Mouse (Mus musculus): ENCODE measurements around the gene Gm4981. TPM values are rescaled to one million over a fixed set of nuclear protein-coding genes. Genes with fewer than 3 reads are reported as not detected.
A peak's percentile ranks its signal among the peaks of the same experiment; 100 is the strongest.
"Not testable (repeated sequence)": the region's sequence is repeated elsewhere in the genome, so short reads cannot be mapped to it uniquely, and the experiment has no call there.

Gm4981 gene
- polyA plus RNA-seq, 1 experiment from 2014 or later: not detected

DNA sequence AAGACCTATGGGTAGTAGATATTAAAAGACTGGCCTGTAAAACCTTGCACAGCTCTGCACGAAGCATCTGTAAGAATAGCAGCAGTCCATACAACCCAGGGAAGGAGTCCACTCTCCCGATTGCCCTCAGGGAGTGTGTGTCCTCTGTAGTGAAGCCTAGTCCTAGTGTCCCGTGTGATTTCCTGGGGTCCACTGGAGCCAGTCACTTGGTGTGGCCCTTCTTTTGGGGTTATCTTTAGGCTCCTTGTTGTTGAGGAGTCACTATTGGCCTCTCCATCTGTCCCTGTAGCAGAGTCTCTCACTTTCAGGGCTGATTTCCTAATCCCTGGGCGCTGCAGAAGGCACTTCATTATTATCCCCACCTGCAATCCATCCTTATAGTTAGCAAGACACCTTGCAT lies 1.5 kb downstream of the Gm4981 start:
- H3K9ac ChIP-seq (ENCODE audit: low read depth, low read length); H3K4me1 ChIP-seq (replicated peaks; ENCODE audit: control insufficient read depth, insufficient read depth, low read length); H3K27ac ChIP-seq (ENCODE audit: low read depth, low read length); H3K4me2 ChIP-seq; ATAC-seq (replicated peaks; ENCODE audit: low FRiP score); H3K36me3 ChIP-seq (ENCODE audit: control insufficient read depth, insufficient read depth, low read length); H3K4me3 ChIP-seq (ENCODE audit: low read depth, low read length); H3K27me3 ChIP-seq (replicated peaks; ENCODE audit: control insufficient read depth, insufficient read depth, low read length); DNase-seq (ENCODE audit: low spot score): not testable (repeated sequence)
- WGBS: 75% methylated on average over 4 of the region's 4 CpGs
- H3K9me3 ChIP-seq (ENCODE audit: control insufficient read depth, low read length): peaks cover 12% of the 10 kb centered on the region

DNA sequence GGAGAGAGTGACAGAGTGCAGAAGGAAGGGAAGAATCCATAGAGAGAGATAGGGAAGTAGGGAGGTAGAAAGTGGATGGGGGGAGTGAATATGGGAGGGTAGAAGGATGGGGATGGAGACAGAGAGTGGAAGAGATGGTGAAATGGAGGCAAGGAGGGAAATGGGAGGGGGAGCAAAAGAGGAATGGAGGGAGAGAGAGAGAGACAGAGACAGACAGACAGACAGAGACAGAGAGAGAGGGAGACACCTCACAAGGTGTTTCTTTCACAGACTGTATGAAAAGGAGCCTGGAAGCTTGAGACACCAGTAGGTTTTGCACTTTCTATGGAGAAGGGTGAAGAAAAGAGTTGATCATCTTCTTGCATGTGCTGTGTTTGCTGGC lies 2.8 kb downstream of the Gm4981 start:
- H3K4me2 ChIP-seq; H3K4me3 ChIP-seq (ENCODE audit: low read depth, low read length); DNase-seq (ENCODE audit: low spot score); H3K36me3 ChIP-seq (ENCODE audit: control insufficient read depth, insufficient read depth, low read length); H3K4me1 ChIP-seq (replicated peaks; ENCODE audit: control insufficient read depth, insufficient read depth, low read length); H3K9ac ChIP-seq (ENCODE audit: low read depth, low read length); ATAC-seq (replicated peaks; ENCODE audit: low FRiP score); H3K9me3 ChIP-seq (ENCODE audit: control insufficient read depth, low read length); H3K27me3 ChIP-seq (replicated peaks; ENCODE audit: control insufficient read depth, insufficient read depth, low read length); H3K27ac ChIP-seq (ENCODE audit: low read depth, low read length): not testable (repeated sequence)

DNA sequence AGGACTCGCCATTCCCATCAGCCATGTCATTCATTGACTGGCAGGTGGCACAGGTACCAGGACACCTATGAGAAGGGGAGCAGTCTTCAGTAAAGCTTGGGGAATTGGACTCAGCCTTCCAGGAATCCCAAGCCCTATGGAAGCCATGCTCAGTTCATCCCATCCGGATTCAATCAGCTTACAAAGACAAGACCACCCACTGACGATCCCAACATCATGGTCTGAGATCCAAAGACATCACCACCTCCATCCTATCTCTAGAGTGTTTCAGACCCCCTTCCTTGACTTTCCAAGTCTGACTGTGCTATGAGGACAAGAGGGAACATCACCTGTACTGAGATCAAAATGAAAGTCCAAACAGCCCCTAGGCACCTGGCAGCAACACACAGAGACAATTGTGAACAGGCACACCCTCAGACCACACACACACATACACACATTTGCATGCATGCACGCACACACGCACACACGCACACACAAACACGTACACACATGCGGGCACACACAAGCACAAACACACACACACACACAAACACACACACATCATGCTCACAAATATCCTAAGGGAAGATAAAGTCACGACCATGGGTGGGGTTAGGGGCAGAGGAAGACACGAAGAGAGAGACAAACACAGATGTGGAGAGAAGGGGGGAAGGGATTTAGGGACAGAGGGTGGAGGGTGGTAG lies 3.3 kb downstream of the Gm4981 start:
- not testable (repeated sequence) for H3K4me3 ChIP-seq (ENCODE audit: low read depth, low read length); DNase-seq (ENCODE audit: low spot score); H3K4me1 ChIP-seq (replicated peaks; ENCODE audit: control insufficient read depth, insufficient read depth, low read length); H3K36me3 ChIP-seq (ENCODE audit: control insufficient read depth, insufficient read depth, low read length); H3K27ac ChIP-seq (ENCODE audit: low read depth, low read length); H3K9ac ChIP-seq (ENCODE audit: low read depth, low read length); H3K9me3 ChIP-seq (ENCODE audit: control insufficient read depth, low read length); H3K4me2 ChIP-seq; H3K27me3 ChIP-seq (replicated peaks; ENCODE audit: control insufficient read depth, insufficient read depth, low read length)
- ATAC-seq (replicated peaks; ENCODE audit: low FRiP score): peak; percentile 37
- WGBS: 73% methylated on average over 9 of the region's 10 CpGs

DNA sequence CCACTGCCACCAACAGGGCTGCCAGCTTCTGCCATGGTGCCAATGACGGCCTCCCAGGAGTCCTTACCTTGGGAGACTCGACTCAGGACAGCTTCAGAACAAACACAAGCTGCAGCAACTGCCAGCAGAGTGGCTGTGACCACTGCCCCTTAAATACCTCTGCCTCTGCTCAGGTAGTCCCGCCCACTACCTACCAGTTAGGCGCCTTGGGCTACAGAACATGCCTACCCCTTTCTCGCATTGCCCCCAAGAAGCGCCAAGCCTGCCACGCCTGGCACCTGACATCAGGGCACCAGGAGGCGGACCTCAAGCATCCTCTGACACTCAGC lies 3.9 kb downstream of the Gm4981 start, which contains the start of gene Duxf3:
TSS of gene Duxf3 (minus strand) at position 35 of the 329 bp plus-strand sequence.
- not testable (repeated sequence) for H3K36me3 ChIP-seq (ENCODE audit: control insufficient read depth, insufficient read depth, low read length); H3K4me3 ChIP-seq (ENCODE audit: low read depth, low read length); H3K27me3 ChIP-seq (replicated peaks; ENCODE audit: control insufficient read depth, insufficient read depth, low read length); H3K27ac ChIP-seq (ENCODE audit: low read depth, low read length); H3K4me1 ChIP-seq (replicated peaks; ENCODE audit: control insufficient read depth, insufficient read depth, low read length); H3K9me3 ChIP-seq (ENCODE audit: control insufficient read depth, low read length); DNase-seq (ENCODE audit: low spot score); H3K4me2 ChIP-seq; H3K9ac ChIP-seq (ENCODE audit: low read depth, low read length)
- peak; percentile 56 for ATAC-seq (replicated peaks; ENCODE audit: low FRiP score)
- 77% methylated on average over 6 of the region's 8 CpGs for WGBS

DNA sequence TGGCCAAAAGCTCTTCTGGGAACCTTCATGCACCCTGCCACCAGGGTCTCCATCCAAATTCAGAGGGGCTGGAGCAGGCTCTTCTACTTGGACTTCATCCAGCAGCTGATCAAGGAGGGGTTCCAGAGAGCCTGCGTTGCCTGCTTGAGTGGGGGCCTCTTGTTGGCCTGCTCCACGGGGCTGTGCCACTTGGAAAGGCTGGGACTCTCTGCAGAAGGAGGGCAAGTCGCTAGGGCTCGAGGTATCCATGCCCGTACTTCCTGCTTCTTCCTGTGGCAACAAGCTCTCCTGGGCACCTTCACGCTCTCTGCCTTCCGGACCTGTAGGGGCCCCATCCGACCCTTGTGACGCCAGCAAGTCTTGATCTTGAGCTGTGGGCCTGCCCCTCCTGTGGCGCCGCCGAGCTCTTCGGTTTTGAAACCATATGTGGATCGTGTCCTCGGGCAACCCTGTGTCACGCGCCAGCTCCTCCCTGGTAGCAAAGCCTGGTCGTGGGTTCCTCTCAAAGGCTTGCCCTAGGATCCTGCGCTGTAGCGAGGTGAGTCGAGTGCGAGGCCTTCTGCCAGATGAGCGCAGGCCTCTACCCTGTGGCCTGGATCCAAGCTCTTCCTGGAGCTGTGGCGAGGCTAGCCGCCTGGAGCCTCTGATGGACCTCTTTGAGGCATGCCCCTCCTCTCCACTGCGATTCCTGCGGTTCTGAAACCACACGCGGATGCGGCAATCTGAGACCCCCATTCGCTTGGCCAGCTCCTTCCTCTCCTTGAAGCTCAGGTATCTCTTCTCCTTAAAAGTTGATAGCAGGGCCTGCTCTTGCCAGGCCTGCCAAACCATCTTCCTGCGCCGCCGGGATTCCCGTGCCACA lies 4.5 kb downstream of the Gm4981 start:
- not testable (repeated sequence) for H3K4me3 ChIP-seq (ENCODE audit: low read depth, low read length); H3K9ac ChIP-seq (ENCODE audit: low read depth, low read length); H3K27ac ChIP-seq (ENCODE audit: low read depth, low read length); H3K36me3 ChIP-seq (ENCODE audit: control insufficient read depth, insufficient read depth, low read length); H3K27me3 ChIP-seq (replicated peaks; ENCODE audit: control insufficient read depth, insufficient read depth, low read length); H3K9me3 ChIP-seq (ENCODE audit: control insufficient read depth, low read length); H3K4me2 ChIP-seq; H3K4me1 ChIP-seq (replicated peaks; ENCODE audit: control insufficient read depth, insufficient read depth, low read length)
- DNase-seq (ENCODE audit: low spot score) (peak; percentile 79), ATAC-seq (replicated peaks; ENCODE audit: low FRiP score) (peak; percentile 78)
- WGBS: 85% methylated on average over 32 of the region's 35 CpGs

DNA sequence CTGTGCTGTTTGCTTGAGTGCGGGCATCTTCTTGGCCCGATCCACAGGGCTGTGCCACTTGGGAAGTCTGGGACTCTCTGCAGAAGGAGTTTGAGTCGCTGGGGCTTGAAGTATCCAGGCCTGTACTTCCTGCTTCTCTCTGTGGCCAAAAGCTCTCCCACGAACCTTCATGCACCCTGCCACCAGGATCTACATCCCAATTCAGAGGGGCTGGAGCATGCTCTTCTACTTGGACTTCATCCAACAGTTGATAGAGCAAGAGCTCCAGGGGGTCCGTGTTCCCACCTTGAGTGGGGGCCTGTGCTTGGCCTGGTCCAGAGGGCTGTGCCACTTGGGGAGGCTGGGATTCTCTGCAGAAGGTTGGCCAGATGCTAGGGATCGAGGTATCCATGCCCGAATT lies 5.4 kb downstream of the Gm4981 start:
- H3K4me1 ChIP-seq (replicated peaks; ENCODE audit: control insufficient read depth, insufficient read depth, low read length); H3K36me3 ChIP-seq (ENCODE audit: control insufficient read depth, insufficient read depth, low read length); H3K4me3 ChIP-seq (ENCODE audit: low read depth, low read length); H3K27me3 ChIP-seq (replicated peaks; ENCODE audit: control insufficient read depth, insufficient read depth, low read length); H3K9me3 ChIP-seq (ENCODE audit: control insufficient read depth, low read length); H3K4me2 ChIP-seq; H3K9ac ChIP-seq (ENCODE audit: low read depth, low read length); DNase-seq (ENCODE audit: low spot score); H3K27ac ChIP-seq (ENCODE audit: low read depth, low read length): not testable (repeated sequence)
- WGBS: 78% methylated on average over 5 of the region's 7 CpGs
- peak; percentile 21; the same call in 1 of the 2 replicates for ATAC-seq (replicated peaks; ENCODE audit: low FRiP score)

DNA sequence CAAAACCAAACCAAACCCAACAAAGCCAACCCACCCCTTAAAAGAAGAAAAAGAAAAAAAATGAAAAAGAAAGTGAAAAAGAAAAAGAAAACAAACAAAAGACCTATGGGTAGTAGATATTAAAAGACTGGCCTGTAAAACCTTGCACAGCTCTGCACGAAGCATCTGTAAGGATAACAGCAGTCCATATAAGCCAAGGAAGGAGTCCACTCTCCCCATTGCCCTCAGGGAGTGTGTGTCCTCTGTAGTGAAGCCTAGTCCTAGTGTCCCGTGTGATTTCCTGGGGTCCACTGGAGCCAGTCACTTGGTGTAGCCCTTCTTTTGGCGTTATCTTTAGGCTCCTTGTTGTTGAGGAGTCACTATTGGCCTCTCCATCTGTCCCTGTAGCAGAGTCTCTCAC lies 6.5 kb downstream of the Gm4981 start:
- WGBS: 57% methylated on average over 3 of the region's 3 CpGs
- not testable (repeated sequence) for H3K9ac ChIP-seq (ENCODE audit: low read depth, low read length); H3K4me1 ChIP-seq (replicated peaks; ENCODE audit: control insufficient read depth, insufficient read depth, low read length); DNase-seq (ENCODE audit: low spot score); H3K9me3 ChIP-seq (ENCODE audit: control insufficient read depth, low read length); H3K36me3 ChIP-seq (ENCODE audit: control insufficient read depth, insufficient read depth, low read length); H3K27ac ChIP-seq (ENCODE audit: low read depth, low read length); H3K4me3 ChIP-seq (ENCODE audit: low read depth, low read length); ATAC-seq (replicated peaks; ENCODE audit: low FRiP score); H3K4me2 ChIP-seq; H3K27me3 ChIP-seq (replicated peaks; ENCODE audit: control insufficient read depth, insufficient read depth, low read length)

DNA sequence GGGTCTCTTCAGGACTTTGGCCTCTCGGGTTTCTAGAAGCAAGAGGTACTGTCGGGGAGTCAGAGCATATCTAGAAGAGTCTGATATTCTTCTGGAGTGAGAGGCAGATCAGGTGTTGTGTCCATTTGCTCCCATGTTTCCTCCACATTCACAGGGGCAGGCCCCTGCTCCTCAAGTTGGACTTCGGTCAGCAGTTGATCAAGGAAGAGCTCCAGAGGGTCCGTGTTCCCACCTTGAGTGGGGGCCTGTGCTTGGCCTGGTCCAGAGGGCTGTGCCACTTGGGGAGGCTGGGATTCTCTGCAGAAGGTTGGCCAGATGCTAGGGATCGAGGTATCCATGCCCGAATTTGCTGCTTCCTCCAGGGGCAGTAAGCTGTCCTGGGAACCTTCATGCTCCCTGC lies 8.7 kb downstream of the Gm4981 start:
- H3K27me3 ChIP-seq (replicated peaks; ENCODE audit: control insufficient read depth, insufficient read depth, low read length); H3K27ac ChIP-seq (ENCODE audit: low read depth, low read length); DNase-seq (ENCODE audit: low spot score); H3K36me3 ChIP-seq (ENCODE audit: control insufficient read depth, insufficient read depth, low read length); ATAC-seq (replicated peaks; ENCODE audit: low FRiP score); H3K4me3 ChIP-seq (ENCODE audit: low read depth, low read length); H3K4me2 ChIP-seq; H3K9ac ChIP-seq (ENCODE audit: low read depth, low read length); H3K4me1 ChIP-seq (replicated peaks; ENCODE audit: control insufficient read depth, insufficient read depth, low read length): not testable (repeated sequence)
- H3K9me3 ChIP-seq (ENCODE audit: control insufficient read depth, low read length): peaks cover 13% of the 10 kb centered on the region; the same call in 1 of the 2 replicates
- 82% methylated on average over 2 of the region's 6 CpGs for WGBS

DNA sequence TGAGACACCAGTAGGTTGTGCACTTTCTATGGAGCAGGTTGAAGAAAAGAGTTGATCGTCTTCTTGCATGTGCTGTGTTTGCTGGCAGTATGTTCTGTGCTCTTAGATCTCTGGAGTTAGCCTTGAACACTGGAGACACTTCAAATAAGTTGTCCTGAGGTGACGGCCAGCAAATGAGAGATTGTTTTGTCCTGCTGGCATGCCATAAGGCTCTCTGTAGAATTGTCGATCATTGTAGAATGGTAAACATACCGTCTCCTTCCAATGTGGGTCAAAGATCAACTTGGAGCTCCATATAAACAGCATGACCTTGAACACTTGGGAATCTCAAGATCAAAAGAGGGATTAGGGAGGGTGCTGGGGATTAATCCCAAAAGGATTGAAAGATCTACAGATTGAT lies 10.1 kb downstream of the Gm4981 start:
- H3K27me3 ChIP-seq (replicated peaks; ENCODE audit: control insufficient read depth, insufficient read depth, low read length); H3K9me3 ChIP-seq (ENCODE audit: control insufficient read depth, low read length); H3K4me3 ChIP-seq (ENCODE audit: low read depth, low read length); H3K4me1 ChIP-seq (replicated peaks; ENCODE audit: control insufficient read depth, insufficient read depth, low read length); H3K36me3 ChIP-seq (ENCODE audit: control insufficient read depth, insufficient read depth, low read length); H3K4me2 ChIP-seq; H3K27ac ChIP-seq (ENCODE audit: low read depth, low read length); ATAC-seq (replicated peaks; ENCODE audit: low FRiP score); H3K9ac ChIP-seq (ENCODE audit: low read depth, low read length): not testable (repeated sequence)
- peak; percentile 53 for DNase-seq (ENCODE audit: low spot score)
- 82% methylated on average over 4 of the region's 4 CpGs for WGBS
